Mouse (Mus musculus) neural tube, embryonic 14.5 days (tissue): ENCODE results near the gene Gm3005. TPM values are rescaled to one million over a fixed set of nuclear protein-coding genes. Genes with fewer than 3 reads are reported as not detected.
"Not testable (repeated sequence)": the region's sequence is repeated elsewhere in the genome, so short reads cannot be mapped to it uniquely, and the experiment has no call there.

Experiments
- ATAC-seq: fragments of 200-750 bp; cut with Nextera tagmentation; 2 replicates; pipeline ENCODE4 v1.8.0; 2017; ENCODE audit warnings: low read depth, mild to moderate bottlenecking, moderate TSS enrichment, moderate library complexity
- H3K27ac ChIP-seq: fragments of 300-500 bp; sonication (generic); 2 replicates; pipeline ENCODE4 v1.5.1; 2014; ENCODE audit warnings: low read depth, mild to moderate bottlenecking, control low read depth, low read length, moderate library complexity, mixed read lengths
- H3K27me3 ChIP-seq: fragments of 300-500 bp; sonication (generic); 2 replicates; pipeline ENCODE4 v1.6.1; 2014; ENCODE audit warnings: low read length; ENCODE audit not compliant: control insufficient read depth, insufficient read depth
- H3K36me3 ChIP-seq: fragments of 300-500 bp; sonication (generic); 2 replicates; pipeline ENCODE4 v1.6.1; 2014; ENCODE audit warnings: low read length, mixed read lengths; ENCODE audit not compliant: control insufficient read depth, insufficient read depth
- H3K4me1 ChIP-seq: fragments of 300-500 bp; sonication (generic); 2 replicates; pipeline ENCODE4 v1.6.1; 2014; ENCODE audit warnings: low read length; ENCODE audit not compliant: control insufficient read depth, insufficient read depth
- H3K4me2 ChIP-seq: fragments of 300-500 bp; sonication (generic); 2 replicates; pipeline ENCODE4 v1.6.1; 2014; ENCODE audit warnings: mild to moderate bottlenecking, low read depth, low read length, control low read depth
- H3K4me3 ChIP-seq: fragments of 300-500 bp; sonication (generic); 2 replicates; pipeline ENCODE4 v1.5.1; 2014; ENCODE audit warnings: low read depth, low read length, control low read depth, mixed read lengths
- H3K9ac ChIP-seq: fragments of 300-500 bp; sonication (generic); replicated peaks from 2 replicates; pipeline ENCODE4 v1.6.1; 2014; ENCODE audit warnings: low read depth, mild to moderate bottlenecking, control low read depth, low read length, mixed read lengths
- H3K9me3 ChIP-seq: fragments of 300-500 bp; sonication (generic); 2 replicates; pipeline ENCODE4 v1.6.1; 2016; ENCODE audit warnings: low read length; ENCODE audit not compliant: control insufficient read depth
- WGBS: fragments of 180-500 bp; shearing (Covaris S2); extraction: QIAGEN DNeasy Blood & Tissue Kit; methylation state at CpG from one replicate; pipeline ENCODE4 v1.1.7; 2014; 5-methylcytosine and 5-hydroxymethylcytosine counted together
- polyA plus RNA-seq: library from polyadenylated mRNA; unstranded; fragments of >200 nt; fragmentation: Nextera tagmentation; extraction: Ambion mirVana; gene quantifications from 2 replicates; pipeline ENCODE4 v1.2.1, GENCODE M21; 2014

Gene Gm3005
- 9.2 and 12.1 TPM in 2 replicates for polyA plus RNA-seq

DNA sequence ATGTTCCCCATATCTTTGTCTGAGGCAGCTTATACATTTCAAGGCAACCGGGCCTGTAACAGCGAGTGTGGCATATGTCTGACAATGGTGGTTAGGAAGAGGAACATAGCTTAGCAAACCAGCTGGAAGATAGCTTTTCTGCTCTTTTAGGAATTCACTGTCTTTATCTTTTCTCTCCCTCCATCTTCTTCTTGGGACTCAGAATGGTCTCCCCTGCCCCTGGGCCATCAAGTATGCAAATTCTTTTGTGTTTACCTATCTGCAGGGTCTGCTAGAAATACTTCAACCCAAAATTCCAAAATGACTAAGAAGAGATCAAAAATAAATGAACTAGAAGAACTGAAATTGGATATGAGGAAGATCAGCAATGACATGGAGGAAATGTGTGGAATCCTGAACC is at the start of gene Gm3005:
Gene Gm3005, plus strand, starts transcription at position 301 of the 400 bp plus-strand sequence.
- not testable (repeated sequence) for ATAC-seq, H3K4me3 ChIP-seq, H3K27ac ChIP-seq, H3K9ac ChIP-seq, H3K36me3 ChIP-seq, H3K4me2 ChIP-seq, H3K27me3 ChIP-seq, H3K4me1 ChIP-seq, H3K9me3 ChIP-seq
- WGBS: no CpG with 5 or more reads among the region's 2 CpGs

DNA sequence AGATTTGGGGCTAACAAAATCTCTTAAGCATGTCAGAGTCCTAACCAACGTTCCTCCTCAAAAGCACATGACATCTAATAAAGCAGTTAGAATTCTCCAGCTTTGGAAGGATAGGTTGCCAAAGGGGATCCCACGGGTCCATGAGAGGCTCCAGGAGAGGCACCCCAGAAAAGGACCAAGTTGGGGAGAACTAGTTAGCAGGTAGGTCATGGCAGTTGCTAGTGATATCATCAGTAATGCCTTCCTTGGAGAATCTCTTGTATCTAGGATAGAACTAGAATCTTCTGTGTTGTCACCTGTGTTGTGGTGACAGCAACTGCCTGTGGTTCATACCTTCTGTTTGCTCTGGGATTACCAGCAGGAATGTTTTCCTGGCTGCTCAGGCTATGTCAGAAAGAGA is 33.1 kb upstream of the Gm3005 start, which contains the start of gene Gm10413:
Gene Gm10413, plus strand, starts transcription at position 301 of the 400 bp plus-strand sequence.
- H3K27ac ChIP-seq, H3K4me1 ChIP-seq, H3K4me2 ChIP-seq, H3K9me3 ChIP-seq, H3K9ac ChIP-seq, ATAC-seq, H3K36me3 ChIP-seq, H3K27me3 ChIP-seq, H3K4me3 ChIP-seq: not testable (repeated sequence)
- WGBS: no CpG with 5 or more reads among the region's 2 CpGs

GRCm38 (mm10) chr14:3412314-3412713 is 15.6 kb upstream of the Gm3005 start, which contains the start of gene Gm10409:
Gene Gm10409 (plus strand): TSS chr14:3412614.
- H3K9me3 ChIP-seq: not testable (repeated sequence)

DNA sequence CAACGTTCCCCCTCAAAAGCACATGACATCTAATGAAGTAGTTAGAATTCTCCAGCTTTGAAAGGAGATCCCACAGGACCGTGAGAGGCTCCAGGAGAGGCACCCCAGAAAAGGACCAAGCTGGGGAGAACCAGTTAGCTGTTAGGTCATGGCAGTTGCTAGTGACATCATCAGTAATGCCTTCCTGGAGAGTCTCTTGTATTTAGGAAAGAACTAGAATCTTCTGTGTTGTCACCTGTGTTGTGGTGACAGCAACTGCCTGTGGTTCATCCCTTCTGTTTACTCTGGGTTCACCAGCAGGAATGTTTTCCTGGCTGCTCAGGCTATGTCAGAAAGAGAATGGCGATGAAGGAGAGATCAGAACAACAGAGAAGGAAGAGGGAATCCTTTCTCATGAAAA is 21.2 kb downstream of the Gm3005 start, which contains the start of gene Gm10408:
Gene Gm10408, plus strand, starts transcription at position 301 of the 400 bp plus-strand sequence.
- not testable (repeated sequence) for ATAC-seq, H3K4me3 ChIP-seq
- WGBS: no CpG with 5 or more reads among the region's 3 CpGs

More at GRCm38 (mm10) chr14:3412314-3412713, 15.6 kb upstream of the Gm3005 start, which contains the start of gene Gm10409:
- H3K36me3 ChIP-seq, H3K27me3 ChIP-seq, H3K4me3 ChIP-seq, H3K9ac ChIP-seq, ATAC-seq, H3K27ac ChIP-seq, H3K4me2 ChIP-seq, H3K4me1 ChIP-seq: not testable (repeated sequence)
- no CpG with 5 or more reads among the region's 32 CpGs for WGBS

GRCm38 (mm10) chr14:3634212-3634611 is 206.3 kb downstream of the Gm3005 start, which contains the start of gene Gm3012:
Gene Gm3012 (plus strand): TSS chr14:3634512.
- not testable (repeated sequence) for H3K9ac ChIP-seq, H3K4me1 ChIP-seq, H3K9me3 ChIP-seq, H3K4me3 ChIP-seq, H3K36me3 ChIP-seq, H3K27me3 ChIP-seq, ATAC-seq, H3K4me2 ChIP-seq, H3K27ac ChIP-seq
- no CpG with 5 or more reads among the region's 2 CpGs for WGBS

More for the DNA sequence above, 21.2 kb downstream of the Gm3005 start, which contains the start of gene Gm10408:
- not testable (repeated sequence) for H3K27me3 ChIP-seq, H3K27ac ChIP-seq, H3K9ac ChIP-seq, H3K4me2 ChIP-seq, H3K9me3 ChIP-seq, H3K36me3 ChIP-seq, H3K4me1 ChIP-seq

Other genes with a start within 250 kb of the Gm3005 start
- gene Gm5795, start 239.8 kb upstream of the Gm3005 start, polyA plus RNA-seq: 0.29 and 0.61 TPM in 2 replicates
- gene D830030K20Rik, start 219.6 kb upstream of the Gm3005 start, polyA plus RNA-seq: 26.4 and 29.5 TPM in 2 replicates
- gene Gm2956, start 95.5 kb upstream of the Gm3005 start, polyA plus RNA-seq: 0.28 and 0.48 TPM in 2 replicates
- not detected in 2 replicates for gene Gm10413, start 33.0 kb upstream of the Gm3005 start, polyA plus RNA-seq
- gene Gm10409, start 15.5 kb upstream of the Gm3005 start, polyA plus RNA-seq: 21.2 and 26.3 TPM in 2 replicates
- not detected in 2 replicates for gene Gm10408, start 21.3 kb downstream of the Gm3005 start, polyA plus RNA-seq
- not detected in 2 replicates for gene Gm3012, start 206.4 kb downstream of the Gm3005 start, polyA plus RNA-seq
- gene Gm3020, start 223.9 kb downstream of the Gm3005 start, polyA plus RNA-seq: 21.2 and 26.3 TPM in 2 replicates